Mouse (Mus musculus) ES-Bruce4 (cell line): ENCODE data around the gene Kifc3.

ENCODE experiments used
- CTCF ChIP-seq: IDR thresholded peaks from one replicate; pipeline ENCODE4 v1.8.1; 2011; ENCODE audit warnings: low read depth, low read length
- EP300 ChIP-seq: IDR thresholded peaks from 2 replicates; pipeline ENCODE4 v1.6.1; 2011; ENCODE audit warnings: low read depth, low read length; ENCODE audit not compliant: insufficient read depth
- POLR2A ChIP-seq: IDR thresholded peaks from one replicate; pipeline ENCODE4 v1.8.1; 2011; ENCODE audit warnings: low read length; ENCODE audit not compliant: insufficient read depth

DNA sequence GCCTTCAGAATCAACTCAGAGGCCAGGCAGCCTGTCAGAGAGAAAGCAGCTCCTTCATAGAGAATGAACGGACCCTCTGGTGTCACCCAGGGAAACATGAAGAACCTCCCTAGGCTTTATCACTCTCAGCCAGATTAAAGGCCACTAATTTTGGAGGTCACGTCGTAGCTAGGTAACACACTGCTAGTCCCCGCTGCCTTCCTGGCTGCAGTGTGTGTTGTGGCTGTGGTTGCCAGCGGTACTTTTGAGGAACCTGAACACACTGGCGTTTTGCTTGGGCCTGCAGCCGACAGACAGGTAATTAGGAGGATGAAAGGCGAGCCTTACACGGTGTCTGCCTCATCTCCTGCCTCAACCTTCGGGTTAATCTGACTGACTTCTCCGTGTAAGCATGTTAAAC, 6.9 kb downstream of the Kifc3 start:
- TF ChIP-seq POLR2A (no peak), EP300 (no peak), CTCF (no peak)
